Mouse (Mus musculus) ES-Bruce4 (cell line): ENCODE data around the gene Ndufs6.

ENCODE experiments used
- CTCF ChIP-seq: IDR thresholded peaks from one replicate; pipeline ENCODE4 v1.8.1; 2011; ENCODE audit warnings: low read depth, low read length
- EP300 ChIP-seq: IDR thresholded peaks from 2 replicates; pipeline ENCODE4 v1.6.1; 2011; ENCODE audit warnings: low read depth, low read length; ENCODE audit not compliant: insufficient read depth

GRCm38 (mm10) chr13:73323406-73323805 is 4.9 kb downstream of the Ndufs6 start:
- TF ChIP-seq CTCF = no peak
- no peak for TF ChIP-seq EP300
